Mouse (Mus musculus) intestine, embryonic 16.5 days (tissue): ENCODE measurements around the gene Smtn. TPM values are rescaled to one million over a fixed set of nuclear protein-coding genes. Genes with fewer than 3 reads are reported as not detected.

Experiments used
- ATAC-seq: fragments of 200-750 bp; cut with Nextera tagmentation; 2 replicates; pipeline ENCODE4 v1.8.0; 2017; ENCODE audit warnings: moderate TSS enrichment, moderate library complexity
- H3K27ac ChIP-seq: fragments of 300-500 bp; sonication (generic); 2 replicates; pipeline ENCODE4 v1.5.1; 2014; ENCODE audit warnings: mild to moderate bottlenecking, low read length
- H3K27me3 ChIP-seq: fragments of 300-500 bp; sonication (generic); replicated peaks from 2 replicates; pipeline ENCODE4 v1.6.1; 2014; ENCODE audit warnings: low read length, control low read depth, mixed read lengths; ENCODE audit not compliant: control insufficient read depth, insufficient read depth
- H3K36me3 ChIP-seq: fragments of 300-500 bp; sonication (generic); 2 replicates; pipeline ENCODE4 v1.6.1; 2014; ENCODE audit warnings: low read length, control low read depth; ENCODE audit not compliant: control insufficient read depth, insufficient read depth
- H3K4me1 ChIP-seq: fragments of 300-500 bp; sonication (generic); 2 replicates; pipeline ENCODE4 v1.6.1; 2014; ENCODE audit warnings: low read length, control low read depth, mixed read lengths; ENCODE audit not compliant: control insufficient read depth, insufficient read depth
- H3K4me2 ChIP-seq: fragments of 300-500 bp; sonication (generic); 2 replicates; pipeline ENCODE4 v1.6.1; 2014; ENCODE audit warnings: low read depth, low read length, control low read depth
- H3K4me3 ChIP-seq: fragments of 300-500 bp; sonication (generic); 2 replicates; pipeline ENCODE4 v1.5.1; 2014; ENCODE audit warnings: mild to moderate bottlenecking, low read length
- H3K9ac ChIP-seq: fragments of 300-500 bp; sonication (generic); 2 replicates; pipeline ENCODE4 v1.6.1; 2014; ENCODE audit warnings: low read depth, low read length
- H3K9me3 ChIP-seq: fragments of 300-500 bp; sonication (generic); 2 replicates; pipeline ENCODE4 v1.6.1; 2016; ENCODE audit warnings: low read length, control low read depth; ENCODE audit not compliant: control insufficient read depth
- WGBS: fragments of 180-500 bp; shearing (Covaris S2); extraction: QIAGEN DNeasy Blood & Tissue Kit; methylation state at CpG from one replicate; pipeline ENCODE4 v1.1.7; 2014; 5-methylcytosine and 5-hydroxymethylcytosine counted together
- polyA plus RNA-seq: library from polyadenylated mRNA; unstranded; fragments of >200 nt; fragmentation: Nextera tagmentation; extraction: Ambion mirVana; gene quantifications from 2 replicates; pipeline ENCODE4 v1.2.1, GENCODE M21; 2015

Smtn gene
- polyA plus RNA-seq, 1 experiment from 2014 or later, result 78.2 TPM

DNA sequence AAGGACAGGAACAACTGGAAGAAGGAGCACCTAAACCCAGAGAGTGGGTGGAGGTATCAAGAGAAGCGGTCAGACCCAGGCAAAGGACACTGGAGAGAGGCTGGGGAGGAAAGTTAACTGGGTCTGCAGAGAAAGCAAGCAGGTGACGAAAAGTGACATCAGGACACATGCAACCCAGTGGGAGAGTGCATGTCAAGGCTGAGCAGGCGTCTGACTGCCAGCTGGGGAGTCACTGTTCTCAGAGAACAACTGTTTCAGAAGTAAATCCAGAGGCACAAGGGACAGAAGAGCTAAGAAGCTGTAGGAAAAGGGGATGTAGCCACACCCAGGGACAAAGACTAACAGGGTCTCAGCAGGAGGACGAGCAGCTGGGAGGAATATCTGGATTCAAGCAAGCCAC lies 14.9 kb downstream of the Smtn start:
- H3K4me2 ChIP-seq, result no peak overlapping the region
- ATAC-seq, result no peak
- no peak overlapping the region for H3K9ac ChIP-seq
- H3K27me3 ChIP-seq, result no peaks in the 10 kb centered on the region
- 89% methylated on average over 4 of the region's 4 CpGs for whole genome bisulfite sequencing
- H3K27ac ChIP-seq, result no peak overlapping the region
- H3K4me1 ChIP-seq, result no peaks in the 10 kb centered on the region
- H3K4me3 ChIP-seq, result no peak overlapping the region
- peaks cover 29% of the 10 kb centered on the region for H3K36me3 ChIP-seq
- H3K9me3 ChIP-seq, result no peaks in the 10 kb centered on the region

DNA sequence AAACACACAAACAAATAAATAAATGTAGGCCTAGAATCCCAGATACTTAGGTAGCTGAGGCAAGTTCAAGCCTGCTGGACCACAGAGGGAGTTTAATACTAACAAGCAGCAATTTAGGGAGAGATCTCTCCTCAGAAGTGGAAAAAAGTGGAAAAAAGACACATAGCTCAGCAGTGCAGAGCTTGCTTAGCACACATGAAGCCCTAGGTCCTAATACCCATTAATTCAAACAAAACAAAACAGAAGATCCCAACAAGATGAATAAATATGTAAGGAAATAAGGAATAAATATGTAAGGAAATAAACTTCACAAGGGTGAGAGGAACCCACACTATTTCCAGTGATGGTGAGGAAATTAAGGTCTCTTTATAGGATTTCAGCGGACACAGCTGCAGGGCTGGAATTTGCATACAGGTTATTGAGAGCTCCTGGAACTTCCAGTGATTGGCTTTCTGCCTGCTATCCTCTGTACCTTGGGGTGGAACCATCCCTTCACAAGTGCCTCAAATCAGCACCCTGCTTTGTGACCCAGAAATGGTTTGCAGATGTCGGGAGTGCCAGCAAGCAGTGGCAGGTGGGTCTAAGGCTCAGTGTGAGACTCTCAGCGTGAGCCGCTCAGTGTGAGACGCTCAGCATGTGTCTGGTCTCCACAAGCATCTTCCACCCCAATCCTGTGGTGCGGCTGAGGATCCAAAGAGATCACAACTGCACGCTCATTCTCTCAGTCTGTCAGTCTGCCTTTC lies 16.4 kb downstream of the Smtn start:
- no peak for ATAC-seq
- 89% methylated on average over 7 of the region's 7 CpGs for WGBS
- no peaks in the 10 kb centered on the region for H3K27me3 ChIP-seq
- H3K27ac ChIP-seq, result no peak overlapping the region
- H3K4me3 ChIP-seq, result no peak overlapping the region
- no peaks in the 10 kb centered on the region for H3K4me1 ChIP-seq
- no peaks in the 10 kb centered on the region for H3K9me3 ChIP-seq
- no peak overlapping the region for H3K4me2 ChIP-seq
- H3K36me3 ChIP-seq, result peaks cover 24% of the 10 kb centered on the region
- no peak overlapping the region for H3K9ac ChIP-seq

DNA sequence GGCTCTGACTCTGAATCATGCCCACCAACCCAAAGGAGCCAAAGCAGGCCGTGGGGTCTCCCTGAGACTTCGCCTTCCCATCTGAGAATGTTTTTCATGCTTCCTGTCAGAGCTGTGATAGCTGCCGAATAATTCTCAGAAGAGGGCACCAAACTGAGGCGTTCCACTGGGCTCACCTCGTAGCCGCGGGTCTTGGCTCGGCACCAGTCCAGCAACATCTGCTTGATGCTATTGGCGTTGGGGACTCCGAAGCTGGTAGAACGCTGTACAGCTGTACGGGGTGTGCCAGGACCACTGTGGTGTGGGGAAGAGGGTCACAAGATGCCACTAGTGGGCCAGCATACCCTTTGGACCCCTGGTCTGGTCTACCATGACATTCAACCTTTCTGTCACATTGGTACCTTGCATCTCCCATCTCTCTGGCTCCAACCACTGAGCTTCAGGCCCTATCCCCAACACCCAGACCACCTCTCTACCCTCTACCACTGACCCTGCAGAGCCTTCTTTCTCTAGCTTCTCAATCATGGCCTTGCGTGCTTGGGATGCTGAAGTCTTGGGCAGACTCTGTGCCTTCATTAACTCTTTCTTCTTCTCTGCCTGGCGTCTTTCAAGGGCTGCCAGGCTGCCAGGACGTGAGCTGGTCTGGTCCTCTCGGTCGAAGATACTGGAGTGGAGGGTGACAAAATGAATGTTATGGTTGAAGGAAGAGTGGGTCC lies 18.0 kb downstream of the Smtn start:
- no peak for ATAC-seq
- no peak overlapping the region for H3K27ac ChIP-seq
- peaks cover 18% of the 10 kb centered on the region for H3K36me3 ChIP-seq
- no peaks in the 10 kb centered on the region for H3K27me3 ChIP-seq
- H3K4me2 ChIP-seq, result no peak overlapping the region
- H3K9me3 ChIP-seq, result no peaks in the 10 kb centered on the region
- H3K4me3 ChIP-seq, result no peak overlapping the region
- WGBS, result 96% methylated on average over 17 of the region's 17 CpGs
- no peak overlapping the region for H3K9ac ChIP-seq
- H3K4me1 ChIP-seq, result peaks cover 3% of the 10 kb centered on the region; the same call in 1 of the 2 replicates

DNA sequence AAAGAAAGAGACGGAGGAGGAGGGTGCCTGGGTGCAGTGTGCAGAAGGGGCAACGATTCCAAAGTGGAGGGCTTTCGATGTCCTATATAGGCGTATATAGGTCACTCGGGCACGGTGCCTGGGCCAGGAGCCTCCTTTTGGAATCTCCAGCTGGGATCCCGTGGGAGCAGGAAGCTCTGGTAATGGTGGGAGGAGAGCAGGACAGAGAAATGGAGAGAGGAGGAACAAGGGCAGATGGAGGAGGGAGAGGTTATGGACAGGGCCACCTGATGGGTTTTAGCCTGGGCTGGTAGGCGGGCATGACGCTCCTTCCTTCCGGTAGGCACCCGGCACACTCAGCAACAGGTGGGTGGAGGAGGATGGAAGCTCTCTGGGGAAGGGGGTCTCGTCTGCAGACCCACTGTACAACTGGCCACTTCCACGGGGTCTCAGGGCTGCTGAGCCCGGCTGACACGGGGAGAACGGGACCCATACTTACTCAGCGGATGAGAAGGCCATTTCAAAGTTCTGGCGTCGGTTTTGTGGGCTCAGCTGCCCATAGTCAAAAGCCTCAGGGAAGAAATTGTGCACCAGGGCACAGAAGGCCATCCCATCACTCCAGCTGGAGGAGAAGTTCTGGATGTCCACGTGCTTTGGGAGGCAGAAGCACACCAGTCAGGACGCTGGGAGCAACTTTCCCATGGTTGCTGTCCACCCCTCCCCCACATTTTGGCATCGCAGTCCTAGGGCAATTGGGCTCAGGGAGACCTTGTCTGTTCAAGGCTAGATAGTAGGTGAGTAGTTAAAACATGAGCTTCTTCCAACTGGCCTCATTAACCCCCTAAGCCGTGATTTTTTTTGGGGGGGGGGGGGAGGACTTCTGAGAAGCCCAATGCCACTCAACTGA lies 18.8 kb downstream of the Smtn start:
- H3K4me1 ChIP-seq, result peaks cover 12% of the 10 kb centered on the region
- H3K27me3 ChIP-seq, result no peaks in the 10 kb centered on the region; the same call in 1 of the 2 replicates
- H3K36me3 ChIP-seq, result peaks cover 13% of the 10 kb centered on the region
- H3K9ac ChIP-seq, result no peak overlapping the region
- no peaks in the 10 kb centered on the region for H3K9me3 ChIP-seq
- H3K27ac ChIP-seq, result no peak overlapping the region
- no peak overlapping the region for H3K4me2 ChIP-seq
- ATAC-seq, result no peak
- 88% methylated on average over 23 of the region's 23 CpGs for WGBS
- no peak overlapping the region for H3K4me3 ChIP-seq

- no peak overlapping the region for H3K27ac ChIP-seq
- no peak for ATAC-seq
These were observed 19.5 kb downstream of the Smtn start for GRCm38 (mm10) chr11:3520919-3521318.

GRCm38 (mm10) chr11:3519756-3520398 lies 20.5 kb downstream of the Smtn start:
- 79% methylated on average over 11 of the region's 11 CpGs for WGBS
- no peak overlapping the region for H3K4me2 ChIP-seq
- H3K4me3 ChIP-seq, result no peak overlapping the region
- H3K36me3 ChIP-seq, result peaks cover 7% of the 10 kb centered on the region
- no peak overlapping the region for H3K9ac ChIP-seq
- no peaks in the 10 kb centered on the region; the same call in 1 of the 2 replicates for H3K27me3 ChIP-seq
- peaks cover 22% of the 10 kb centered on the region for H3K4me1 ChIP-seq
- H3K9me3 ChIP-seq, result no peaks in the 10 kb centered on the region
- no peak for ATAC-seq
- 0 out of 2 replicates have a peak overlapping the region, but pooled peaks have one; percentile 29 for H3K27ac ChIP-seq

More at GRCm38 (mm10) chr11:3520919-3521318, 19.5 kb downstream of the Smtn start:
- Histone ChIP-seq H3K27me3 (no peaks in the 10 kb centered on the region; the same call in 1 of the 2 replicates), H3K9me3 (no peaks in the 10 kb centered on the region), H3K4me3 (no peak overlapping the region), H3K4me1 (peaks cover 18% of the 10 kb centered on the region), H3K4me2 (no peak overlapping the region), H3K36me3 (peaks cover 13% of the 10 kb centered on the region), H3K9ac (no peak overlapping the region)
- WGBS, result 81% methylated on average over 14 of the region's 14 CpGs

DNA sequence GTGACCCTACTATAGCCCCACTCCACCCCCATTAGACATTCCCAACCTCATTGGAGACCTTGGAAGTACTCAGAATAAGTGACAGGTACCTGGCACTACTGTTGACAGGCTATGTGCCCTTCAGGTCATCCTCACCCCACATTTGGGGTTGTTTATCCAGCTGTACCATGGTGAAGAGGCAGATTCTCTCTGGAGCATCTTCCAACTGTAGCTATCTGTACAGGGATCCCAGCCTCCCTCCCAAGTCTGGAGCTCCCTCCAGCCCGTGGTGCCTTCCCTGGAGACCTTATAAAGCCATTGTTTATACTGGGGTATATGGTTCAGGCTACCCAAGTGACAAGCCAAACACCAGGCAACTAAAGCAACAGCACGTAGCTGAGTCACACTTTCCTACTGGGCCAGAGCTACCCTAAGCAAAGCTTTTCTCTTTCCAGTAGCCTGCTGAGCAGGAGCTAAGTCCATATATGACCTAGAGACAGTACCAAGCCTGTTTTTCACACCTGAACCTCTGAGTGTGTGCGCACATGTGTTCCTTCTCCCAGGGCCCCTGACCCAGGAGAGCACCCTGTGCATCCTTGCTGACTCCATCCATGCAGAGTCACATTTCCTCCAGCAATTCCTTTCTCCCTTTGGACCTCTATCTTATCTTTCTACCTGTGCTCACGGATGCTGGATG lies 21.2 kb downstream of the Smtn start:
- Histone ChIP-seq H3K36me3 (peaks cover 7% of the 10 kb centered on the region), H3K9me3 (no peaks in the 10 kb centered on the region), H3K4me2 (no peak overlapping the region), H3K27ac (0 out of 2 replicates have a peak overlapping the region, but pooled peaks have one; percentile 29), H3K4me3 (no peak overlapping the region), H3K9ac (no peak overlapping the region), H3K4me1 (peaks cover 22% of the 10 kb centered on the region), H3K27me3 (no peaks in the 10 kb centered on the region; the same call in 1 of the 2 replicates)
- WGBS, result 62% methylated on average over 4 of the region's 4 CpGs
- no peak for ATAC-seq

DNA sequence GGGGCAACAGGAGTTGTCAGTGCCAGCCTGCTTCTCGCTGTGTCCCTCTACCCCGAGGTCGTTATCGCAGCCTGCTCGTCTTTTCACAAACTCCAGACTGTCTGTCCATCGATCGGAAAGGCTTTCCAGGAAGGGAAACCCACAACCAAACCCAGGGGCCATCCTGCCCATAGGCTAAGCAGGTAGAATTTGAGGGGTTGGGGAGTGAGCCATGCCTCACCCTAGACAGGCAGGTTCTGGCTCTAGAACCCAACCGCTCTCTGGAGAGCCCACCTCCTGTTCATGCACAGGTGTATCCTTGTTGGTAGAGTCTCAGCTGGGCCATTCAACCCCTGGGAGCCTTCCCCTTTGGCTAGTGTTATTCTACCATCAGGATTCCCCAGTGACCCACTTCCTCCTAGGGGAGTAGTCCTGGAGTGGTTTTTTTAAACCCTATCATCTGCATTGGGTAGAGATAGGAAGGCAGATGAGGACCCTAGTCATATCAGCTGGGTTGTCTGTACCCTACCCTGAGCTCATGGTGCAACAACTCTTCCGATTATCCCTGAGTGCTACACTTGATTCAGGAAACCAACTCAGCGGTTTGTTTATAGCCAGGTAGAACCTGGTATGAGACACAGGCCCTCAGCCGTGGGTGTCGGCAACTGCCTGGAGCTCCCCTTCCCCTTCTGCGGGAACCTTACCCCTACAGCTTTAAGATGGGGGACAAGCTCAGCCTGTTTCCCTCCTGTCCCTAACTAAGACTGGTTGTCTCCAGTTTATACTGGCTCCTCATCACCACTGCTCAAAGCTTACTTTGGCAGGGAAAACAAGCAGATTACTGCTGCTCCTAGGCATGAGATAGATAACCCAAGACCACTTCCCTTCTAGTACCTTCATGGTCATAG lies 22.3 kb downstream of the Smtn start:
- H3K4me1 ChIP-seq, result peaks cover 22% of the 10 kb centered on the region
- no peak overlapping the region for H3K9ac ChIP-seq
- no peak overlapping the region for H3K27ac ChIP-seq
- peak overlapping the region; percentile 73 for H3K4me2 ChIP-seq
- no peaks in the 10 kb centered on the region; the same call in 1 of the 2 replicates for H3K27me3 ChIP-seq
- no peaks in the 10 kb centered on the region for H3K9me3 ChIP-seq
- H3K4me3 ChIP-seq, result peak overlapping the region; percentile 37; the same call in 1 of the 2 replicates
- H3K36me3 ChIP-seq, result peaks cover 7% of the 10 kb centered on the region
- ATAC-seq, result 0 out of 2 replicates have a peak, but pooled peaks have one; percentile 1
- WGBS, result 49% methylated on average over 13 of the region's 13 CpGs
